Mouse (Mus musculus): ENCODE data around the gene Obsl1.

Obsl1 gene

DNA sequence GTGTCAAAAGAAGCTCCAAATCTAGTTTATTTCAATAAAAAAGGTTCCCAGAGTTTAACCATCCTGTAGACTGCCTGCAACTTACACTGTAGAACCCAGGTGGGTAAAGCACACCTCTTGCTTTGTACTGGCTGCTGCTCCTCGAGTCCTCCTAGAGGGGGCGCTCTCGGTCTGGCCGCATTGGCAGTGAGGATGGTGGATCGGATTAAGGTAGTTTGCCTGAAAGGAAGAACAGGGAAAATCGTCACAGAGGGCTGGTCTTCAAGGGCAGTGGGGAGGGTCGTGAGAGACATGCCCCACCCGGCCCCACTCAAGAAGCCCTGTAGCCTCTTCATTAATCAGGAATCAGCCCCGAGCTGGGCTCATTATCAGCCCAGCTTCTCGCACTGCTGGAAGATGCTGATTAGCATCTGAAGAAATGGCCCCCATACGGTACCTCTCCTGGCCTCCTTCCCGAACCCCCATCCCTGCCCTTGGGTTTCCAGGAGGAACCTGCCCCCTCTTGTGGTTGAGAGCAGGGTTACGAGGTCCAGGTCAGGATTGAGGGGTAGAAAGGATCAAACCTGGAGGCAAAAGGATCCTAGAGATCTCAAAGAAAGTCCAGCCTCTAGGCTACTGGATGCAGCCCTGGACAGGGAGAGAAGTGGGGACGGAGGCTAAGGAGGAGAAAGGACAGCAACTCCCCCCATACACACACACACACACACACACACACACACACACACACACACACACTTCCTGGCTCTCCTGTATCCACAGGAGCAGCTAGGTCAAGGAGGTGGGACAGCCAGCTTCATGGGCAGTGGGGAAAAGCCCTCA, 49.3 kb downstream of the Obsl1 start:
- no peak for DNase-seq (ENCODE audit: low read depth, low spot score)

DNA sequence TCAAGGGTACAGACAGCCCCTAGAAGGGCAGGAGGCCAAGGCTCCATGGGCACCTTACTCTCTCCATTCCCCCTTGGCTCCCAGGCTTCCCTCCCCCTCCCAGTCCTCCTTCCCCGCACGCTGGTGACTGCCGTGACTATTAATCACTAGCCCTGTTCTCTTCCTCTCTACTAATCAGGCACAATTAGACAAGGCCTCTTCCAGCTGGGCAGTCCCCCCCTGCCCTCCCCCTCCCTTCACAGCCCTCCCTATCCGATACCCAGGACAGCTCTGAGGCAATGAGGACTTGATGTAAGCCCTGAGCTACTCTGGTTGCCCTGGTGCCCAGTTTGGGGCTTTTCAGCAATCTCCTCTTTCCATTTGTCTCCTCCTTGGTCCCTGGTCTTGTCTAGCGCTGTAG, 50.3 kb downstream of the Obsl1 start:
- no peak for DNase-seq (ENCODE audit: low read depth, low spot score)

DNA sequence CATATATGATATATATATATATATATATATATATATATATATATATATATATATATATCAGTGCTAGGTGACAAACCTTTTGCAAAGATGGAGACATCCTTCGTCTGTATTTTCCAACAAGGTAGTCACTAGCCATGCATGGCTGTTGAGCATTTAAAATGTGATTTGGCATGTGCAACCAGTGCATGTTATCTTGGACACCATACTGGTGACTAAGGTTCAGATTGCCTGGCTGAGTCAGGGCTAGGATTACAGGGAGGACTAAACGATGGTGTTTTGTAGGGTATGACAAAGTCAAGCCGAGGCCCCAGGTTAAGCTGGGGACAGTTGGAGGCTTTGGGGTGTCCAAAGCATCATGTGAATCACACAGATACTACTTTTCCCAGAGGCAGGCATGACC, 50.8 kb downstream of the Obsl1 start:
- no peak for DNase-seq (ENCODE audit: low read depth, low spot score)

DNA sequence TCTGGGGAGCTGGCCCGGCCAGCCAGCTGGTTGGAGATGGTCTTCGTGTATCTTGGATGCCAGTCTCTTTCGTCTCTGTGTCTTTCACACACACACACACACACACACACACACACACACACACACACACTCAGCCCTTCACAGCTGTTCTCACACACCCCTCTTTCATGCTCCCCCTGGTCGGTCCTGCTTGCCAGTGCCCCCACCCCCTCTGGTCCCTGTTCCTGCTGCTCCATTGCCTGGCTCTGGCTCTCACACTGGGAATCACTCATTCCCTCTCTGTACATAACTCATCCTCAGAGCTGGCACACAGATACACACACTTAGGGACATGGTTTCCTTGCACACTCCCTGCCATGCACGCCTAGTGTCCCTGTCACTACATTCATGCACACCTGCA, 54.4 kb downstream of the Obsl1 start:
- no peak for DNase-seq (ENCODE audit: low read depth, low spot score)

DNA sequence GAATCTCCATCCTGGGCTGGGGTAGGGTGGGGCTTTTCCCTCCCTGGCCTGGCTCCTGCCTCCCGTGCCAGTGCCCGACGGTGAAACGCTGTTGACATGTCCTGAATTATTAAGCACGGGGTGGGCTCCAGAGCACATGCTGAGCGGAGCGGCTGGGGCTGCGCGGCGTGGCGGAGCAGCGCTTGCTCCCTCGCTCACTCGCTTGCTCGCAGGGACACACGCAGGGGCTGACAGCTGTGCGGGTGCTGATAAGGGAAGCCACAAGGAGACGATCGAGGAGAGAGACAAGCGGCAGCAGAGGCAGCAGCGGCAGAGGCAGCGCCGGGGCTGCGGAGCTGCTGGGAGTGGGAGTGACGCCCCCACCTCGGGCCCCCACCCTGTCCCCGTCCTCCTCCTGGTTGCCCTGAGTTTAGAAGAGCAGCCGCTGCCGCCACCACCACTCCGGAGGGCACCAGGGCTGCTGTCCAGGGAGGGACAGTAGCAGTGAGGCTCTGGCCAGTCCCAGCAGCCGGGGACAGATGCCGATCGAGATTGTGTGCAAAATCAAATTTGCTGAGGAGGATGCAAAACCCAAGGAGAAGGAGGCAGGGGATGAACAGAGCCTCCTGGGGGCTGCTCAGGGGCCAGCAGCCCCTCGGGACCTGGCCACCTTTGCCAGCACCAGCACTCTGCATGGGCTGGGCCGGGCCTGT, 55.8 kb downstream of the Obsl1 start, which contains the start of gene Asic4:
TSS of gene Asic4 (plus strand) at position 123 of the 692 bp plus-strand sequence.
- no peak for DNase-seq (ENCODE audit: low read depth, low spot score)

DNA sequence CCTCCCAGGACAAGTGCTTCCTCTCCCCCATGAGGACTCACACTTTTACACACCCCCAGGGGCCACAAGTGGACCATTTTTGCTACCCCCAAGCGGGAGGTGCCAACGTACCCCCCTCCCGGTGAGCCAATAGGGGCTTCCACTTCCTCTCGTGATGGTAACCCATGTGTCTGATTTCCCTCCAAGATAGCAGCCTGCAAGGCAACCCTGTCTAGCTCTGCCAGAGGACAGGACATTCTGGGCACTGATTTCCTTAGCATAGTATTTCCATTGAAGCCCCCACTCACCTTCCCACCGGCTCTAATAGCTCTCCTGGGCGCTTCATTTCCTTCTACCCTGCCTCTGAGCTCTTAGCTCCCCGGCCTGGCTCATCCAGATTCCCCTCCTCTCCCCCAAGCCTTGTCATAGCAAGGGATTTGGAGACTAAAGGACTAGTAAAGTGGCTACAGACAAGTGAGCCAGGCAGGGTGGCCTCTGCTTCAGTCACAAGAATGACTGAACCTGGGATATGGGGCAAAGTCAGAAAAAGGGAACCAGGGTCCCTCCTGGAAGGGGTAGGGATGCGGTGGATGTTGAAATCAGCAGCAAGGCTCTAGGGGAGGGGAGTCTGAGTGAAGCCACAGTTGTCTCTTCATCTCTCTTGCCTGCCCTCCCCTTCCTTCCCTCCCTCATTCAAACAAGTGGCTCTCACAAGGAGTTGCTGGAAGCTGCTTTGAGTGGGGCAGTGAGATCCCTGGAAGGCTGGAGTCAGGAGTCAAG, 56.7 kb downstream of the Obsl1 start:
- no peak for DNase-seq (ENCODE audit: low read depth, low spot score)

DNA sequence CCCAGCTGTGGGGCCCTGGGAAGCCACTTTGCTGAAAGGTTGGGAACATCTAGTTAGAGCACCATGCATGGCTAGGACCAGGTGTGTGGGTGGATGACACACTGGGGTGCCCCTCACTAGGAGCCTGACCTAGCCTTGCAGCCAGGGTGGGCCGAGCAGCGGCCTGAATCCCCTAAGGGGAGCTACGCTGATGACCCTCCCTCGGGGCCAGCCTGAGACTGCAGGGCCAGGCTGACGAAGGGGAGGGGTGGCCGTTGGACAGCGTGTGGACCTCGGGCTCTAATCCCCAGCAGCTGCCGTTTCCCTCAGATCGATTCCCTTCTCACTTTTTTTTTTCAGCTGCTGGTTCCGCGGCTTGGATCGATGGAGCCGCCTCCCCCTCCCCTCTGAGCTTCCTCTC, 57.3 kb downstream of the Obsl1 start:
- no peak for DNase-seq (ENCODE audit: low read depth, low spot score)

DNA sequence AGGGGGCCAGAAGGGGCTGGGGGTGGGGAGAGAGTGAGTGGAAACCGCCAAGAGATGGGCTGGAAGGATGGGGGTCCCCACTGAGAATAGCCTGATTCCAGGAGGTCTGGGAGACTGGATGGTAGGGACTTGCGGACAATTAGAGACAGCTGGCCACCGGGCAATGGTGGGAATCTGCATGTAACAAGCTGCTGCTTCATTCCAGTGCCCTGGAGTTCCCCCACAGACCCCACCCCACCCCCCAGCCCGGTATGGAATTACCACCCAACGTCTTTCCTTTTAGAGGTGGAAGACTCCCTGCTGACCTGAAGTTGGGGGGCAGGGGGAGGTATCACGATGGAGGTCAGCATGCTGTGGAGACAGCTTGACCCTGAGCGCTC, 58.2 kb downstream of the Obsl1 start:
- DNase-seq (ENCODE audit: low read depth, low spot score): no peak

DNA sequence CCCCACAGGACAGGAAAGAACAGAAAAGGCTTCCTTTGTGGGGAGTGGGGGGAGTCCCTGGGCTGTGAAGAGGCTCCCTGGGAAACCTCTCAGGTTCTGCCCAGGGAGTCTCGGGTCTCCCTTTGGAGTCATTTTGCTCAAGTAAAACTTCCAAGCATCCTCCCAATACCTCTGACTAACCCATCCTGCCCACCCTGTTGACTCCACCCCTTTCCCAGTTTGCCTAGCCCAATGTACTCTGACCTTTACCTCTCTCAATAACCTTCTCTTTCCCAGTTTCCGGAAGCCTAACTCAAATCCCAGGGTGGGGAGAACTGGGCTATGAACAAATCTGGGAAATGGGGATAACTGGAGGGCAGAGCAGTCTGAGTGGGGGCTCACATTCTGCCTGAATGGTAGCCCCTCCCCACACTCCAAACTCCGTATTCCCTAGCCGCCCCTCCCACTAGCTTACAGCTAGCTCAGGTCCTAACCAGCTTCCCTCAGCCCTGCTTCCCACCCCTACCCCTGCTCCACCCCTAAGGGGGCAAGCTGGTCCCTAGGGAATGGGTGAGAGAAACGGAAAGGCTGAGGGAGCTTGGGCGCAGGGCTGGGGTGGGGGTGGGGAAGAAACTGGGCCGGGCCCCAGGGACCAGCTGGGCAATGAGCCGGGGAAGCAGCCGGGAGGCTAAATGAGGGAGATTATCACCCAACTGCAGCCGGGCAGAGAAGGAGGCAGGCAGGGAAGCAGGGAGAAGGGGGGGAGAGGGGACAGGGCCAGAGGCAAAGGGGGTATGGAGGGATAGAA, 58.8 kb downstream of the Obsl1 start:
- DNase-seq (ENCODE audit: low read depth, low spot score): no peak

DNA sequence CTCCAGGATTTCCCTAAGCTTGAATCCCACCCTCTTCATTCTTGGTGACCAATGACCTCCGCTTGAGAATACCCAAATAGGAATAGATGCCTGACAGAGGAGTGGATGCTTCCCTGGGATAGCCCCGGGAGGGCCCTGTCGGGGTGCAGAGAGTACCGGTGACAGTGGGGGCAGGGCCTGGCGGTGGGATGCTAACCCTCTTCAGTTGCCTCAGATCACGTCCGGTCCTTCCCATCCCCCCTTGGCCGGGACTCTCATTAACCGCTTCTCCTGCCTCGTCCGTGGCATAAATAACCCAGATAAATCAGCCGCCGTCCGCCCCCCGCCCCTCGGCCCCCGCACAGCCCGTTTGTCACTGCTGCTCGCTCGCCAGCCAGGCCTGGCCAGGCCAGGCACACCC, 59.6 kb downstream of the Obsl1 start:
- no peak for DNase-seq (ENCODE audit: low read depth, low spot score)

DNA sequence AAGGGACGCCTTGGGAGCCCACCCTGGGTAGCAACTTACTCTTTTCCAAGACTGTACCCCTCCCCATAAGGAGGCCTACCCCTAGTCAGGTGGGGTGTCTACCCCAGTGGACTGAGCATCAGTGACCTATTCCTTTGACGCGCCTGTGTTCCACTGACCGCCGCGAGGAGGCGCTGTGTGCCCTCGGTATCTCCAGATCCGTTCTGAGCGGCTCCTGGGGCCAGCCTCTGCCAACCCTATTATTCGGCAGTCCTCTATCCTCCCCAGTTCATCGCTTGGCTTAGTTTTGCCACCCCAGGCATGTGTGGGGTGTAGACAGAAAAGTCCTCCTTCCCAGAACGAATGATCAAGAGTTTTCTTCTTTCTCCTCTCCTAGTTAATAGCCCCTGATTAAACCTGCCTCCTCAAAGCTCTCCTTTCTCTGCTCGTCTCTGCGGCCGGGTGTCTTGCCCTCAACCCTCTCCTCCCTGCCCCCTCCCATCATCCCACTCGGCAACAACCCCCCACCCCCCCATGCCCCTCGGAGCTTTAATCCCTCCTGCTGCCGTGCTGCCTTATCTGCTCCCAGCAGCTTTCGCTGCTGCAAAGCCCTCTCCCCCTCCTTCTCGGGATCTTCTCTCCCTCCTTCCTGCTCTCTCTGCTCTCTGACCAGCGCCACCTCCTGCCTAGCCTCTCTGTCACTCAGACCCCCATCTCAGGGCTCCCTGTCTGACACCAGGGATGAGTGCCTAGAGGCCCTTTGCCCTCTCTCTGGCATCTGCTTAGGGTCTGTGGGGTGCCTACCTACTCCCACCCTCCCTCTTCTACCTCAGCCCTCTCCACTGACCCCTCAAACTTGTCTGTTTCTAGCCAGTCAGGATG, 60.3 kb downstream of the Obsl1 start:
- DNase-seq (ENCODE audit: low read depth, low spot score): peak; percentile 51

DNA sequence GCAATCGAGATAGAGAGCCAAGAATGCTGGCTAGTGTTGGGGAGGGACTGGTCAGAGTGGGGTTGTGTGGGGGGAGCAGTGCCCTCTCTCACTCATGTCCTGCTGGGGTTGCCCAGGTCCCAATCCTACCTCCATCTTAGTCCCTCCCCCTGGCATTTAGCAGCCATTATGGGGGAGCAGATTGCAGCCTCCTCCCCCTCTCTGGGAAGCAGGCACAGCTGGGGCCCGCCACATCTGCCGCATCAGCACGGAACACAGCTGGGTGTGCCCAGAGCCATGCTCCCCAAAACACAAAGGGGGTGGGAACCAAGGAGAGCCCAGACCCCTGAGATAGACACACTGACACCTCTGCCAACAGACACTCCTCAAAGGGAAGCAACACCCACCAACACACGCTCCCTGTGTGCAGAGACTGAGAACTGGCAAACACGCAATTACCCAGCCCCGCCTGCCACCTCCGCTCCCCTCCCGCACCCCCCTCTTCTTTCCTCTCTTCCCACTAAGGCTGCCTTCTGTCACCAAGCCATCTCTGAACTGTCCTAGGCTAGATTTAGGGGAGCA, 61.0 kb downstream of the Obsl1 start:
- DNase-seq (ENCODE audit: low read depth, low spot score): no peak

DNA sequence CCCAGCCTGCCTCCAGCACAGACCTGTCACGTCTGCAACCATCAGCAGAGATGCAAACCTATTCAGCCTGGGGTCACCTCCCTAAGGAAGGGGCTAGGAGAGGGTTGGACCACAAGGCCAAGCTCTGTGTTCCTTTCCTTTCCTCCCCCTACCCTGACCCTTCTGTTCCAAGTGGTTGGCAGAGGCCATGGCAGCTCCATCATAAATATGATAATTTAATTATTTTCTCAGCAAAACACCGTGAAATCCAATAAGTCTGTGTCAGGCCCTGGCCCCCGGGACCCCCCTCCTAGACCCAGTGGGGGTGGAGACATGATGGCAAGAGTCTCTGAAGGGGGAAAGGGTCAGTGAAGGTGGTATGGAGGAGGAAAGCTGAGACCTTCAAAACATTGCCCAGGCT, 62.0 kb downstream of the Obsl1 start:
- no peak for DNase-seq (ENCODE audit: low read depth, low spot score)

DNA sequence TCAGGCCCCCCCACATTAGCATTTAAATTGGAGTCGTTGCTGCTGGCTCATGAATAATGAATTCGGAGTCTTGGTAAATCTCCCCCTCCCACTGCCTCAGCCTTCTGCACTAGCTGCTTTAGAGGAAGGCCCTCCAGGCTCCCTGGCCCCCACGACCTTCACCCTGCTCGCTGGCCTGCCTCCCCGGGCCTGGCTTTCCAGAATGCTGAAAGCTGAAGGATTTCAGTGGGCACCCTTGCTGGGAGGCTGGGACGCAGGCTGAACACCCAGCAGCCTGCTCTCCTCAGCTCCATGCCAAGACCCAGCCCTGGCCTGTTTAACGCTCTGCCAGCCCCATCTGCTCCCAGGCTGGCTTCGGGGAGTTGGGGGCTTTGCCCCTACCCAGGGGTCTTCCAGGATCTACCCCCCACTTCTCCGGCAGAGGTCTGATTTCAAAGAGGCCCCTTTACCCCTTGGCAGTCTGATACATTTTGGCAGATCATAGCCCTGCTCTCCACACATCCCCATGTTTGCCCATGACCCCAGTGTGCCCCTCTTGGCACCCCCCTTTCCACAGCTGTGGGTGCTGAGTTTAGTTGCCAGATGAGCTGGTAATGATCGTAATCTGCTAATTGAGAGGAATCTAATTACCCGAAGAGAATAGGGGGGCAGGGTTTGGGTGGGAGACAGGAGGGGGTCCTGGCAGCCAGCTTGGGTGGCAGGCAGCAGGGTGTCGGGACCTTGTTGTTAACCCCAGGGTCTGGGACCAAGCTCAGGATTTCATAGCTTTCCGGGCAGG, 62.8 kb downstream of the Obsl1 start:
- DNase-seq (ENCODE audit: low read depth, low spot score): no peak

DNA sequence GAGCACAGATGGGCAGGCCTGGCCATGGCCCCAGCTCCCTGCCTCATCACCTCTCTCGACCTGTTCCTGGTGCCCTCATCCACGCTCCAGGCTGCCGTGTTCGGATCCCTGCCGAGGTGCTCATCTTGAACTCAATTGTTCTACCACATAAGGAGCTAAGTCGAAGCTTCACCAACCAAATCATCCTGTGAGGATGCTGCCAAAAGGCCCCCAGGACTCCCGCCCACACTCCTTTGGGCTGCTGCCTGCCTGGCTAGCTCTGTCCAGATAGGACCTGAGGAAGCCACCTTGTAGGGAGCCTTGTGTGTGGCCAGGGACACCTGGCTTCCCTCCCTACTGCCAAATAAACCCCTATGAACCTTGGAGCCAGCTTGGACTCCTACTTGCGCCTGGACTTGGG, 63.4 kb downstream of the Obsl1 start:
- DNase-seq (ENCODE audit: low read depth, low spot score): no peak

DNA sequence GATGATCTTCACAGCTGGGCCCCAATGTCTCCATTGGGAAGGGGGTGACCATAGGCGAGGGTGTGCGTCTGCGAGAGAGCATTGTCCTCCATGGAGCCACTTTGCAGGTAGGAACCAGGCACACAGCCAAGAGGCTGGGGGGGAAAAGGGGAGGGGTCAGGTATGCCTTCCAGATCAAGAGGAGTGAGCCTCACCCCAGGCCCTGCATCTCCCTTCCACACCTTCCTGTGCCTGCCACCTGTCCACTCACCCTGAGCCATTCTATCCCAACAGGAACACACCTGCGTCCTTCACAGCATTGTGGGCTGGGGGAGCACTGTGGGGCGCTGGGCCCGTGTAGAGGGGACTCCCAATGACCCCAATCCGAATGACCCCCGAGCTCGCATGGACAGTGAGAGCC, 64.1 kb downstream of the Obsl1 start:
- no peak for DNase-seq (ENCODE audit: low read depth, low spot score)

DNA sequence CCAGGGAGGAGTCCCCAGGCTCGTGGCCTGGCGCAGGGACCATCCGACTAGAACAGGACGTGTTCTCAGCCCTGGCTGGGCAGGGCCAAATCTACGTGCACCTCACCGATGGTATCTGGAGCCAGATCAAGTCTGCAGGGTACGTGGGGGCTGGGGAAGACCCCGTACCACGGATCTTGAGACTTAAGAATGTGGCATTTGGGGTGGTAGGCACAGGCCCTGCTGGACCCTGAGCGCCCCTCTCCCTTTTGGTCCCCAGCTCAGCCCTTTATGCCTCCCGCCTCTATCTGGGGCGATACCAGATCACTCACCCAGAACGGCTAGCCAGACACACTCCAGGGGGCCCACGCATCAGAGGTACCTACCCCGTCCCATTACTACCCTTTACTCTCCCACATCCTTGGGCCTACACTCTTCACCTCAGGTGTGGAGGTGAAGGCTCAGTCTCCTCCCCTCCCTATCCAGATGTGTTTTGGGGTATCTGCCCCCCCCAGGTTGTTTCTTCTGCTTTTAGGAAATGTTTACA, 64.7 kb downstream of the Obsl1 start:
- DNase-seq (ENCODE audit: low read depth, low spot score): no peak

DNA sequence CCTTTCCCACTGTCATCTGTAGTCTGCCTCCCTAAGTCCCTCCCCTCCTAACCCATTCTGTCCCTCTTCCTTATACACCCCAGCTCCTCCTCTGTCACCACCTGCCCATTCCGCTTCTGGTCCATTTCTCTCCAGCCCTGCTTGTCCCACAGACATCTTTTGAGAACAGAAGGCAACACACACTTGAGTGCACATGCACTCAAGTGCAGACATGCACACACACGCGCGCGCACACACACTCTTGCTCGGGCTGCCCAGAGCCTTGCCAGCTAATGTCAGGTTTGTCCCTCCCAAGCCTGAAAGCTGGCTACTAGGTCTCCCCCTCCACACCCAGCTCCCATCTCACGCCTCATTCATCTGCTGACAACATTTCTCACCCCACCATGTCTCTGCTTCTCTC, 65.6 kb downstream of the Obsl1 start:
- DNase-seq (ENCODE audit: low read depth, low spot score): no peak

DNA sequence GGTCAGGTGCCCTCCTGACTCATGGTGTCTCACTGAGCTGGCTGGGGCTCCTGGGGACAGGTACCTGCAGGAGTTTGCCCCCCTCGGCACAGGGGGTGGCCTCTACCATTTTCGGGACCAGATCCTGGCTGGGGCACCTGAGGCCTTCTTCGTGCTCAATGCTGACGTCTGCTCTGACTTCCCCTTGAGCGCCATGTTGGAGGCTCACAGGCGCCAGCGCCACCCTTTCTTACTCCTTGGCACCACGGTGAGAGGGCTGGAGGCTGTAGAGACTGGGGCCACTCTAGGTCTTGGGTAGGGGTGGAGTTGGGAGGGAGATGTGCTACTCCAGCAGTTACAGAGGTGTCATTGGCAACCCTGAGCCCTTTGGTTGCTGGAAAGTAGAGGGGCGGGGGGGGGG, 67.5 kb downstream of the Obsl1 start:
- no peak for DNase-seq (ENCODE audit: low read depth, low spot score)

Data from c-Kit-negative CD71-positive TER-119-positive erythroid progenitor cells, embryonic 14.5 days (primary cell).